Mouse (Mus musculus): ENCODE results near the gene Gm26602. TPM values are rescaled to one million over a fixed set of nuclear protein-coding genes. Genes with fewer than 3 reads are reported as not detected.
"Not testable (repeated sequence)": the region's sequence is repeated elsewhere in the genome, so short reads cannot be mapped to it uniquely, and the experiment has no call there.

Gm26602 gene
- polyA plus RNA-seq, 1 experiment from 2014 or later: 7.4 TPM

GRCm38 (mm10) chr10:79880721-79881120 is 29.9 kb upstream of the Gm26602 start:
- no peaks in the 10 kb centered on the region for H3K36me3 ChIP-seq (ENCODE audit: control insufficient read depth, insufficient read depth, low read length)
- H3K9me3 ChIP-seq (ENCODE audit: control insufficient read depth, low read length): no peaks in the 10 kb centered on the region
- H3K9ac ChIP-seq (ENCODE audit: low read depth, low read length): no peak overlapping the region
- ATAC-seq (replicated peaks; ENCODE audit: low FRiP score) (0 out of 2 replicates have a peak, but pooled peaks have one; percentile 24), DNase-seq (ENCODE audit: low spot score) (no peak)
- WGBS: 10% methylated on average over 9 of the region's 9 CpGs
- peak overlapping the region; percentile 56 for H3K4me2 ChIP-seq
- peaks cover 6% of the 10 kb centered on the region; the same call in 1 of the 2 replicates for H3K27me3 ChIP-seq (replicated peaks; ENCODE audit: control insufficient read depth, insufficient read depth, low read length)
- H3K4me3 ChIP-seq (ENCODE audit: low read depth, low read length): peak overlapping the region; percentile 39
- peaks cover 38% of the 10 kb centered on the region for H3K4me1 ChIP-seq (replicated peaks; ENCODE audit: control insufficient read depth, insufficient read depth, low read length)
- H3K27ac ChIP-seq (ENCODE audit: low read depth, low read length): no peak overlapping the region

GRCm38 (mm10) chr10:79881981-79882380 is 28.7 kb upstream of the Gm26602 start:
- 0 out of 2 replicates have a peak overlapping the region, but pooled peaks have one; percentile 34 for H3K9ac ChIP-seq (ENCODE audit: low read depth, low read length)
- H3K9me3 ChIP-seq (ENCODE audit: control insufficient read depth, low read length): no peaks in the 10 kb centered on the region
- peak overlapping the region; percentile 39 for H3K4me3 ChIP-seq (ENCODE audit: low read depth, low read length)
- no peaks in the 10 kb centered on the region for H3K36me3 ChIP-seq (ENCODE audit: control insufficient read depth, insufficient read depth, low read length)
- no peak overlapping the region for H3K27ac ChIP-seq (ENCODE audit: low read depth, low read length)
- peak overlapping the region; percentile 56 for H3K4me2 ChIP-seq
- DNase-seq (ENCODE audit: low spot score) (no peak), ATAC-seq (replicated peaks; ENCODE audit: low FRiP score) (peak; percentile 44)
- peaks cover 34% of the 10 kb centered on the region for H3K4me1 ChIP-seq (replicated peaks; ENCODE audit: control insufficient read depth, insufficient read depth, low read length)
- WGBS: 5% methylated on average over 22 of the region's 22 CpGs
- peaks cover 6% of the 10 kb centered on the region; the same call in 1 of the 2 replicates for H3K27me3 ChIP-seq (replicated peaks; ENCODE audit: control insufficient read depth, insufficient read depth, low read length)

GRCm38 (mm10) chr10:79883297-79884084 is 27.2 kb upstream of the Gm26602 start:
- 17% methylated on average over 22 of the region's 22 CpGs for WGBS
- no peaks in the 10 kb centered on the region for H3K9me3 ChIP-seq (ENCODE audit: control insufficient read depth, low read length)
- peak overlapping the region; percentile 11 for H3K4me2 ChIP-seq
- ATAC-seq (replicated peaks; ENCODE audit: low FRiP score) (peak; percentile 15; the same call in 1 of the 2 replicates), DNase-seq (ENCODE audit: low spot score) (peak; percentile 75)
- no peak overlapping the region for H3K27ac ChIP-seq (ENCODE audit: low read depth, low read length)
- H3K27me3 ChIP-seq (replicated peaks; ENCODE audit: control insufficient read depth, insufficient read depth, low read length): peaks cover 6% of the 10 kb centered on the region; the same call in 1 of the 2 replicates
- peaks cover 29% of the 10 kb centered on the region for H3K4me1 ChIP-seq (replicated peaks; ENCODE audit: control insufficient read depth, insufficient read depth, low read length)
- H3K4me3 ChIP-seq (ENCODE audit: low read depth, low read length): no peak overlapping the region
- no peaks in the 10 kb centered on the region for H3K36me3 ChIP-seq (ENCODE audit: control insufficient read depth, insufficient read depth, low read length)
- H3K9ac ChIP-seq (ENCODE audit: low read depth, low read length): peak overlapping the region; percentile 42; the same call in 1 of the 2 replicates

- Histone ChIP-seq H3K4me1 (replicated peaks; ENCODE audit: control insufficient read depth, insufficient read depth, low read length) (peaks cover 29% of the 10 kb centered on the region), H3K9ac (ENCODE audit: low read depth, low read length) (no peak overlapping the region), H3K36me3 (ENCODE audit: control insufficient read depth, insufficient read depth, low read length) (no peaks in the 10 kb centered on the region), H3K9me3 (ENCODE audit: control insufficient read depth, low read length) (no peaks in the 10 kb centered on the region), H3K27me3 (replicated peaks; ENCODE audit: control insufficient read depth, insufficient read depth, low read length) (peaks cover 6% of the 10 kb centered on the region; the same call in 1 of the 2 replicates), H3K4me2 (no peak overlapping the region), H3K4me3 (ENCODE audit: low read depth, low read length) (no peak overlapping the region), H3K27ac (ENCODE audit: low read depth, low read length) (no peak overlapping the region)
- ATAC-seq (replicated peaks; ENCODE audit: low FRiP score): no peak
- 45% methylated on average over 4 of the region's 4 CpGs for WGBS
- DNase-seq (ENCODE audit: low spot score): no peak
Measured at GRCm38 (mm10) chr10:79884446-79884845, 26.2 kb upstream of the Gm26602 start.

GRCm38 (mm10) chr10:79884938-79885337 is 25.7 kb upstream of the Gm26602 start:
- 56% methylated on average over 3 of the region's 3 CpGs for WGBS
- not testable (repeated sequence) for ATAC-seq (replicated peaks; ENCODE audit: low FRiP score); H3K27me3 ChIP-seq (replicated peaks; ENCODE audit: control insufficient read depth, insufficient read depth, low read length); H3K9ac ChIP-seq (ENCODE audit: low read depth, low read length); H3K4me3 ChIP-seq (ENCODE audit: low read depth, low read length); H3K36me3 ChIP-seq (ENCODE audit: control insufficient read depth, insufficient read depth, low read length); H3K27ac ChIP-seq (ENCODE audit: low read depth, low read length); H3K9me3 ChIP-seq (ENCODE audit: control insufficient read depth, low read length); DNase-seq (ENCODE audit: low spot score); H3K4me2 ChIP-seq
- peaks cover 29% of the 10 kb centered on the region for H3K4me1 ChIP-seq (replicated peaks; ENCODE audit: control insufficient read depth, insufficient read depth, low read length)

GRCm38 (mm10) chr10:79886054-79886453 is 24.6 kb upstream of the Gm26602 start, which contains the start of gene Elane:
Elane (plus strand) TSS chr10:79886247.
- DNase-seq (ENCODE audit: low spot score): no peak
- H3K27ac ChIP-seq (ENCODE audit: low read depth, low read length): no peak within 1 kb of the TSS
- H3K4me3 ChIP-seq (ENCODE audit: low read depth, low read length): no peak within 1 kb of the TSS
- H3K9me3 ChIP-seq (ENCODE audit: control insufficient read depth, low read length): no peaks in the 10 kb centered on the region
- WGBS: 71% methylated on average over 6 of the region's 6 CpGs
- no peak for ATAC-seq (replicated peaks; ENCODE audit: low FRiP score)
- no peak within 1 kb of the TSS for H3K4me2 ChIP-seq
- H3K27me3 ChIP-seq (replicated peaks; ENCODE audit: control insufficient read depth, insufficient read depth, low read length): peaks cover 6% of the 10 kb centered on the region; the same call in 1 of the 2 replicates
- no peak within 1 kb of the TSS for H3K9ac ChIP-seq (ENCODE audit: low read depth, low read length)
- H3K36me3 ChIP-seq (ENCODE audit: control insufficient read depth, insufficient read depth, low read length): no peaks in the 10 kb centered on the region
- peaks cover 20% of the 10 kb centered on the region for H3K4me1 ChIP-seq (replicated peaks; ENCODE audit: control insufficient read depth, insufficient read depth, low read length)

GRCm38 (mm10) chr10:79886611-79887010 is 24.0 kb upstream of the Gm26602 start:
- peaks cover 6% of the 10 kb centered on the region; the same call in 1 of the 2 replicates for H3K27me3 ChIP-seq (replicated peaks; ENCODE audit: control insufficient read depth, insufficient read depth, low read length)
- no peak for DNase-seq (ENCODE audit: low spot score)
- no peaks in the 10 kb centered on the region for H3K36me3 ChIP-seq (ENCODE audit: control insufficient read depth, insufficient read depth, low read length)
- no peak overlapping the region for H3K27ac ChIP-seq (ENCODE audit: low read depth, low read length)
- no peaks in the 10 kb centered on the region for H3K9me3 ChIP-seq (ENCODE audit: control insufficient read depth, low read length)
- WGBS: 80% methylated on average over 8 of the region's 8 CpGs
- H3K4me2 ChIP-seq: no peak overlapping the region
- H3K4me3 ChIP-seq (ENCODE audit: low read depth, low read length): no peak overlapping the region
- H3K4me1 ChIP-seq (replicated peaks; ENCODE audit: control insufficient read depth, insufficient read depth, low read length): peaks cover 14% of the 10 kb centered on the region
- no peak for ATAC-seq (replicated peaks; ENCODE audit: low FRiP score)
- no peak overlapping the region for H3K9ac ChIP-seq (ENCODE audit: low read depth, low read length)

- Histone ChIP-seq H3K9ac (ENCODE audit: low read depth, low read length) (no peak overlapping the region), H3K27ac (ENCODE audit: low read depth, low read length) (no peak overlapping the region), H3K4me1 (replicated peaks; ENCODE audit: control insufficient read depth, insufficient read depth, low read length) (no peaks in the 10 kb centered on the region), H3K4me2 (no peak overlapping the region), H3K27me3 (replicated peaks; ENCODE audit: control insufficient read depth, insufficient read depth, low read length) (no peaks in the 10 kb centered on the region), H3K9me3 (ENCODE audit: control insufficient read depth, low read length) (no peaks in the 10 kb centered on the region), H3K36me3 (ENCODE audit: control insufficient read depth, insufficient read depth, low read length) (no peaks in the 10 kb centered on the region), H3K4me3 (ENCODE audit: low read depth, low read length) (no peak overlapping the region)
- ATAC-seq (replicated peaks; ENCODE audit: low FRiP score): no peak
- DNase-seq (ENCODE audit: low spot score): no peak
- 69% methylated on average over 2 of the region's 2 CpGs for WGBS
Measured at GRCm38 (mm10) chr10:79889386-79889785, 21.3 kb upstream of the Gm26602 start.
